Mouse (Mus musculus) gastrocnemius, postnatal 10 days (tissue): Measurements from ENCODE around the gene Fcna. TPM values are rescaled to one million over a fixed set of nuclear protein-coding genes. Genes with fewer than 3 reads are reported as not detected.
A peak's percentile ranks its signal among the peaks of the same experiment; 100 is the strongest.

Source experiments
- DNase-seq: peaks from one replicate; pipeline ENCODE4 v3.0.0; 2021; ENCODE audit warnings: mixed read lengths
- total RNA-seq, 2 experiments: library from RNA; stranded (reverse); gene quantifications; 2 replicates each; pipeline ENCODE4 v1.2.3; 2021

Fcna gene
- total RNA-seq, 2 experiments from 2014 or later, result 5.6 to 6.5 TPM

DNA sequence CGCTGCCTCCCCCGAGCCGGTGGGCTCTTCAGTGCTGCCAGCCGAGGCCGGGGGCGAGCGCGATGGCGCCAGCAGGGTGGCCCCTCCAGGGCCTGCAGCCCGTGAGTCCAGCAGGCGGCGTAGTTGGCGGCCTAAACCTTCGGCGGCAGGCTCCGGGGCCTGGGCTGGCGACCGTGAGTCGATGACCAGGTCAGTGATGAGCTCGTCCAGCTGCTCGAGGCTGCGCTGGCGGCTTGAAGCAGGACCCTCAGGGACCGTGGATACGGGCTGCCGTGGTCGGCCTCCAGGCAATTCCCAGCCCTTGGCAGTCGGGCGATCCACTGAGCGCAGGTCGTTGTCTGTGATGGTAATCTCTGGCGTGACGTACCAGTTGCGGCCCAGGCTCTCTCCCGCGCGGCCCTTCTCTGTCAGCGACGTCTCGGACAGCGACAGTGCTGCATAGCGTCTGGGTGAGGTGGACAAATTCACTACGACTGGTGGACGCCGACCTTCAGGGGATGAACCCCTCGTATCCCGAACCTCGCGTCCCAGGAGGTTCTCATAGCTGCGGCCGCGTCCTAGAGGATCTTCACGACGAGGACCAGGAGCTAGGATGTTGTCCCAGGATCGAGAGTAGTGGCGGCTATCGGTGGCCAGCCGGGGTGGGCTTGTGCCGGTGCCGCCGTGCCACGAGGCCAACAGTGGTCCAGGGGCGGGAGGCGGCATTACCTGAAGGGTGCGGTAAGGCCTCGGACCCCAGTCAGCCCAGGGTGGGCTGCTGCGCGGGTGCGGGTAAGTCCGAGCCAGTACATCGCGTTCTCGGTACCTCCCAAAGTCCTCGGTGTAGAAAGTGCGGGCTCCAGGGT lies 49.7 kb downstream of the Fcna start:
- DNase-seq, result peak; percentile 45

DNA sequence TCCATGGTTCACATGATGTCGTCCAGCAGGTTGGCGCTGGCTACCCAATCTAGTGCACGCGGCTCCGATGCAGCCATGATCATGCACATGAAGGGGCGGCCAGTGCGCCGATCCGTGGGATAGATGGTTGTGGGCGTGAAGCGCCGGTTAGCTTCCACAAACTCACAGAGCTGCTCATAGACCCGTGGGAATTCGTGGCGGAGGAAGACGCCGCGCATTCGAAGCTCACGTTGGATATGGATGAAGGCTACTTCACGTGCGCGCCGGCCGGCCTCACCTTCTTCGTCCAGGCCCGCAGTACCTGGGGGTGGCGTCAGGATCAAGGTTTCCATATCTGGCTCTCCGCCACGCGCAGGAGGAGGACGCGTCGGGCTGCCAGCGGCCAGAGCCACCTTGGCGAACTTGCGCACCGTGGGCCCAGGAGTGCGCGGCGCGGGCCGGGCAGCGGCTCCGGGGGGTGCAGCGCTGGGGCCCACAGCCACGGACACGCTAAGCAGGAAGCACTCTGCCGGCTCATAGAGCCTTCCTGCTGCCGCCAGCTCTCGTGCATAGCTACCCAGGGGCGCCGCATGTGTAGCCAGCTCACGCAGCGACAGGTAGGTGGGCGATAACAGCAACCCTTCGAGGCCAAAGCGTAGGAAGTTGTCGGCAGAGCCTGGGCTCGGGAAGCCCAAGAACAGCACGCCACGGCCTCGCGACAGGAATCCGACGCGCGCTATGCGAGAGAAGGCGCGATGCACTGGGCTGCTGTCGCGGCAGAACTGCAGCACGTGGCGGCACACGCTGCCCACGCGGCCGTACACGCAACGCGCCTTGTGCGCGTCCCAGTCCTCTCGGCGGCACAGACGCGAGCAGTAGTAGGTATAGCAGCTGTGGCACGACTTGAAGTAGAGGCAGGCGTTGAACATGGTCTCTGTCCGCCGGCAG lies 50.6 kb downstream of the Fcna start:
- no peak for DNase-seq

DNA sequence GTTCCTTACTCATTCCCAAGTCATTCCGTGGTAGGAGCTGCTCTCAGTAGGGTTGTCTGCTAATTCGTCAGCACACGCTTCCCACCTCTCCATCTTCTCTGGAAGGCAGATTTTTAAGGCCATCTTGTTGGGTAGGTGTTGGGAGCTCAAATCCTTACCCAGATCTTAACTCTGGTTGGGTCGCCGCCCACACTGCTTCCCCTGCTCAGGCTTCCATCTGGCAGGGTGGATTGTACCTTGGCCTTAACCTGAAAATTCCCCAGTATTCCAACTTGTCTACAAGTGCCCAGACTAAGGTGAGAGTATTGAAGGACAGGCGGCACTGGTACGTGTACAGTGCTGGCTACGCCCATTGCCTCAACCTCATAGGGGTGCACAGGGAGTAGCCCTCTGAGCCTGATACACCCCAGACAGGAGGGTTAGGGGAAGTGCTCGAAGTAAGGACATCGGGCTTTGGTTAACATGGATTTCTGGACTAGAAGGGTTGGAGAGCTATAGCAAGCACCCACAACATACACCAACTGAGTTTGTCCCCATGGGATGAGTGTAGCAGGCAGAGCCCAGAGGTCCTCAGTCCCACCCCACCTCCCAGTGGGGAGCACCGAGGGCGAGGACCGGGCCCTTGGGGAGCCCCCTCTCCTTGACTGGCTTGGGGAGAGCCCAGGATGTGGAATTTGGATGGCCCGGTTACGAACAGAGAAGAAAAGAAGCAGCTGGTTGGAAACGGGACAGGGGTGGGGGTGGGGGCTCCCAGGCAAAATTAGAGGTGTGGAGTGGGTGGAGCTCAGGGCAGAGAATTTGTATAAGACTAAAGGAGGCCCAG lies 51.6 kb downstream of the Fcna start:
- DNase-seq, result no peak

DNA sequence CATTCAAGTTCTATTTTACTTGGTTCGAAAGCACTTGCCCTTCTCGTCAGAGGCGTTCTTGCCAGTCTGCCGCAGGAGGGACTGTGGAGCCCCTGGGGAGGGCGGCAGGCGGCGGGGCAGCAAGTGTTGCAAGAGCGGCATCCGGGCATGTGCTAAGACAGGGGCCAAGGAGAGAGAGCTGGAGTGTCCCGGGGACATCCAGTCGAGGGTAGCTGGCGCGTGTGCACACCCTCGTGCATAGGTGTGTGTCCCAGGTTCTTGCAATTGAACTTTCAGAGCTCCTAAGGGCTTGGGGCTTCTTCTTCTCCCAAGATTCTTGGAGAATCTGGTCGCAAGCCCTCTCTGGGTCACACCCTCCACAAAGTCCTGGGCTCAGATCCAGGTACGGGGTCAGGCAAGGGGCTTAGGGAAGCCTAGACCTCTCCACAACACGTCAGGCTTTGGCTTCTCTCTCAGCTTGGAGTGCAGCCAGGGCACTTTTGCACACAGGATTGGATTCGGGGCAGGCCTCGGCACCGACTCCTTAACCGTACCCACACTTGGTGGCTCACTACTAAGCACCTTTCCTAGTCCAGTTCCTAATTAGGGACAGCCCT lies 52.3 kb downstream of the Fcna start:
- DNase-seq, result peak; percentile 57

Other genes starting within 250 kb of the Fcna start
- gene Entpd2, start 232.2 kb downstream of the Fcna start, total RNA-seq, result 10 to 100 TPM; 29.9 to 30.5 TPM
- gene Npdc1, start 228.7 kb downstream of the Fcna start, total RNA-seq, result 10 to 100 TPM; 25.2 to 37.3 TPM
- not detected for gene Fut7, start 204.8 kb downstream of the Fcna start, total RNA-seq
- gene Abca2, start 199.3 kb downstream of the Fcna start, total RNA-seq, result 10 to 100 TPM; 10.4 to 14.1 TPM
- under 1 TPM in 1 of 2 experiments, not detected in 1; 0.52 TPM for gene Clic3, start 171.2 kb downstream of the Fcna start, total RNA-seq
- 10 to 100 TPM; 23.5 to 25.2 TPM for gene Paxx, start 166.9 kb downstream of the Fcna start, total RNA-seq
- 1 to 10 TPM; 1.7 to 9.6 TPM for gene Ptgds, start 158.0 kb downstream of the Fcna start, total RNA-seq
- not detected for gene Lcn12, start 134.1 kb downstream of the Fcna start, total RNA-seq
- gene Fbxw5, start 127.3 kb downstream of the Fcna start, total RNA-seq, result 10 to 100 TPM; 65.5 to 66.7 TPM
- 1 to 10 TPM; 1.4 to 2.0 TPM for gene C8g, start 126.3 kb downstream of the Fcna start, total RNA-seq
- gene Traf2, start 81.1 kb downstream of the Fcna start, total RNA-seq, result 10 to 100 TPM; 13.3 to 16.4 TPM
- 100 to 1,000 TPM; 177 to 185 TPM for gene Edf1, start 70.2 kb downstream of the Fcna start, total RNA-seq
- 1 to 10 TPM; 2.7 to 4.1 TPM for gene Mamdc4, start 53.2 kb downstream of the Fcna start, total RNA-seq
- gene Phpt1, start 52.8 kb downstream of the Fcna start, total RNA-seq, result 10 to 100 TPM; 45.8 to 49.0 TPM
- under 1 TPM; 0.14 to 0.38 TPM for gene Ajm1, start 46.3 kb downstream of the Fcna start, total RNA-seq
- gene Rabl6, start 19.5 kb downstream of the Fcna start, total RNA-seq, result 10 to 100 TPM; 49.6 to 58.7 TPM
- gene Ccdc183, start 10.4 kb downstream of the Fcna start, total RNA-seq, result not detected
- 10 to 100 TPM; 12.2 to 13.9 TPM for gene Tmem141, start 6.0 kb downstream of the Fcna start, total RNA-seq
- 10 to 100 TPM; 27.7 to 36.4 TPM for gene Lcn8, start 25.1 kb upstream of the Fcna start, total RNA-seq
- not detected for gene Lcn5, start 29.9 kb upstream of the Fcna start, total RNA-seq
- not detected for gene Lcn6, start 48.8 kb upstream of the Fcna start, total RNA-seq
- not detected for gene Lcn10, start 54.7 kb upstream of the Fcna start, total RNA-seq
- not detected for gene Obp2a, start 72.0 kb upstream of the Fcna start, total RNA-seq
- 10 to 100 TPM; 18.3 to 20.4 TPM for gene Bmyc, start 78.7 kb upstream of the Fcna start, total RNA-seq
- not detected for gene Obp2b, start 109.0 kb upstream of the Fcna start, total RNA-seq
- gene Lcn3, start 137.5 kb upstream of the Fcna start, total RNA-seq, result not detected
- not detected for gene Lcn11, start 149.0 kb upstream of the Fcna start, total RNA-seq
- gene Gm13539, start 154.2 kb upstream of the Fcna start, total RNA-seq, result not detected
- gene Glt6d1, start 187.8 kb upstream of the Fcna start, total RNA-seq, result not detected
- not detected for gene Lcn9, start 195.1 kb upstream of the Fcna start, total RNA-seq
- not detected for gene Sohlh1, start 219.2 kb upstream of the Fcna start, total RNA-seq
- under 1 TPM; 0.12 to 0.34 TPM for gene Kcnt1, start 235.7 kb upstream of the Fcna start, total RNA-seq